Mouse (Mus musculus) neural tube, postnatal 0 days (tissue): Measurements from ENCODE around the gene Rbbp8nl. TPM values are rescaled to one million over a fixed set of nuclear protein-coding genes. Genes with fewer than 3 reads are reported as not detected.

Experiments
- microRNA-seq: library from miRNA; unstranded; fragments of <30 nt; microRNA quantifications from one replicate; pipeline ENCODE4, GENCODE M21; 2016
- polyA plus RNA-seq: library from polyadenylated mRNA; unstranded; fragments of >200 nt; fragmentation: Nextera tagmentation; extraction: Ambion mirVana; gene quantifications from 2 replicates; pipeline ENCODE4 v1.2.1, GENCODE M21; 2015

Gene Rbbp8nl
- polyA plus RNA-seq: not detected in 2 replicates

GRCm38 (mm10) chr2:180289440-180290108 is at the start of gene Rbbp8nl:
Gene Rbbp8nl, minus strand, starts transcription at chr2:180289879.

GRCm38 (mm10) chr2:180334551-180334986 is 44.9 kb upstream of the Rbbp8nl start, which contains the start of gene Gata5:
Gene Gata5, minus strand, starts transcription at chr2:180334699.

GRCm38 (mm10) chr2:180273394-180274244 is 16.1 kb downstream of the Rbbp8nl start, which contains the start of gene Cables2:
Gene Cables2, minus strand, starts transcription at chr2:180273496.

GRCm38 (mm10) chr2:180257001-180257521 is 32.6 kb downstream of the Rbbp8nl start, which contains the start of gene Rps21:
Gene Rps21, plus strand, starts transcription at chr2:180257377.

Small RNAs within 50 kb of the gene (microRNA-seq; reads per million reads assigned to microRNA genes)
- not detected for gene Mir3091

Other genes starting within 250 kb of the Rbbp8nl start
- 555 and 598 TPM in 2 replicates for gene Psma7, start 247.4 kb downstream of the Rbbp8nl start, polyA plus RNA-seq
- 31.1 and 33.9 TPM in 2 replicates for gene Ss18l1, start 247.4 kb downstream of the Rbbp8nl start, polyA plus RNA-seq
- 27.8 and 28.5 TPM in 2 replicates for gene Mtg2, start 219.3 kb downstream of the Rbbp8nl start, polyA plus RNA-seq
- 3.0 and 3.4 TPM in 2 replicates for gene Hrh3, start 185.4 kb downstream of the Rbbp8nl start, polyA plus RNA-seq
- gene Osbpl2, start 170.6 kb downstream of the Rbbp8nl start, polyA plus RNA-seq: 63.8 and 66.3 TPM in 2 replicates
- 188 and 199 TPM in 2 replicates for gene Adrm1, start 118.4 kb downstream of the Rbbp8nl start, polyA plus RNA-seq
- gene Lama5, start 64.0 kb downstream of the Rbbp8nl start, polyA plus RNA-seq: 2.1 and 2.3 TPM in 2 replicates
- 423 and 539 TPM in 2 replicates for gene Rps21, start 32.5 kb downstream of the Rbbp8nl start, polyA plus RNA-seq
- gene Cables2, start 16.4 kb downstream of the Rbbp8nl start, polyA plus RNA-seq: 26.9 and 31.4 TPM in 2 replicates
- not detected in 2 replicates for gene Gata5, start 44.8 kb upstream of the Rbbp8nl start, polyA plus RNA-seq
- 2.8 and 3.0 TPM in 2 replicates for gene Slco4a1, start 166.4 kb upstream of the Rbbp8nl start, polyA plus RNA-seq
- 3.3 and 3.4 TPM in 2 replicates for gene Ntsr1, start 210.1 kb upstream of the Rbbp8nl start, polyA plus RNA-seq